ENCODE assay signal across 8 mouse cellular contexts in genomic region chr6:32271463-32271862, GRCm38 (mm10).
DNase-seq lines count a peak whose midpoint lies in the region; ATAC-seq and TF ChIP-seq lines count a peak whose summit lies in the region.
"Had no signal": no experiment of that assay in that cellular context is flagged by ENCODE, and none has a peak within 500 bp of the region (broad histone marks: within the 10 kb centered on the region; RNA-seq: fewer than 3 reads in every experiment).

No protein-coding gene starts in this region.

- no peak for TF ChIP-seq CTCF in lung, postnatal 0 days (IDR thresholded peaks at IDR 0.05)
- TF ChIP-seq CTCF in thymus, adult 2 months (IDR thresholded peaks at IDR 0.05; ENCODE audit: borderline replicate concordance, control insufficient read depth, extremely low read depth, insufficient read depth, low read length, poor library complexity): no peak

- H3K9me3 ChIP-seq in lung, postnatal 0 days (ENCODE audit: low read length): no peaks in the 10 kb centered on the region
- no peaks in the 10 kb centered on the region for H3K9me3 ChIP-seq in limb, embryonic 10.5 days (replicated peaks)
- H3K9me3 ChIP-seq: limb, embryonic 13.5 days had no signal

- H3K4me2 ChIP-seq in lung, postnatal 0 days (replicated peaks; ENCODE audit: low read depth, low read length): no peak overlapping the region
- H3K4me2 ChIP-seq: limb, embryonic 13.5 days had no signal

- no peak for TF ChIP-seq EP300 in lung, postnatal 0 days (IDR thresholded peaks at IDR 0.05)

- peak; percentile 21 for DNase-seq in layer of hippocampus, adult 11-12 months (ENCODE audit: low spot score)
- no peak for DNase-seq in layer of hippocampus, adult 9-11 months
- DNase-seq in cerebellum, adult 18-20 months: peak; percentile 72 to 80
- peak; percentile 46 to 63 for DNase-seq in frontal cortex, postnatal 36 days (ENCODE audit: low spot score in 2 of 2)
- DNase-seq in lung, postnatal 0 days (ENCODE audit: low spot score): peak; percentile 15
- DNase-seq in thymus, adult 2 months: no peak
- DNase-seq in limb, embryonic 10.5 days (ENCODE audit: low spot score): no peak

- no peak for ATAC-seq in lung, postnatal 0 days

- no peak overlapping the region for H3K9ac ChIP-seq in lung, postnatal 0 days (replicated peaks; ENCODE audit: low read depth)
- H3K9ac ChIP-seq: limb, embryonic 13.5 days had no signal

- no peak overlapping the region for H3K27ac ChIP-seq in lung, postnatal 0 days (ENCODE audit: low read length)
- no peak overlapping the region for H3K27ac ChIP-seq in thymus, adult 2 months (ENCODE audit: control insufficient read depth, insufficient read depth, low read length)
- H3K27ac ChIP-seq in limb, embryonic 10.5 days: no peak overlapping the region
- H3K27ac ChIP-seq: limb, embryonic 13.5 days had no signal

- WGBS in lung, postnatal 0 days: 69% methylated on average over 4 of the region's 4 CpGs
- 94% methylated on average over 4 of the region's 4 CpGs for WGBS in thymus, adult 2 months
- 87% methylated on average over 4 of the region's 4 CpGs for WGBS in limb, embryonic 10.5 days

- H3K4me3 ChIP-seq in lung, postnatal 0 days (ENCODE audit: low read depth, low read length): no peak overlapping the region
- no peak overlapping the region for H3K4me3 ChIP-seq in thymus, adult 2 months (ENCODE audit: control insufficient read depth, insufficient read depth, low read length)
- H3K4me3 ChIP-seq in limb, embryonic 10.5 days: no peak overlapping the region
- H3K4me3 ChIP-seq: limb, embryonic 13.5 days had no signal

- no peaks in the 10 kb centered on the region for H3K4me1 ChIP-seq in lung, postnatal 0 days (ENCODE audit: insufficient read depth, low read depth, low read length)
- no peaks in the 10 kb centered on the region for H3K4me1 ChIP-seq in thymus, adult 2 months (replicated peaks; ENCODE audit: control insufficient read depth, insufficient read depth, low read length)
- H3K4me1 ChIP-seq in limb, embryonic 10.5 days: no peaks in the 10 kb centered on the region
- H3K4me1 ChIP-seq: limb, embryonic 13.5 days had no signal

- H3K36me3 ChIP-seq in lung, postnatal 0 days (ENCODE audit: insufficient read depth, low read length): no peaks in the 10 kb centered on the region
- H3K36me3 ChIP-seq in thymus, adult 2 months (ENCODE audit: control insufficient read depth, insufficient read depth, low read length): no peaks in the 10 kb centered on the region
- H3K36me3 ChIP-seq in limb, embryonic 10.5 days: no peaks in the 10 kb centered on the region
- H3K36me3 ChIP-seq: limb, embryonic 13.5 days had no signal

- no peak for TF ChIP-seq POLR2A in thymus, adult 2 months (IDR thresholded peaks at IDR 0.05; ENCODE audit: control insufficient read depth, extremely low read depth, insufficient read depth, low read length, poor library complexity)

- no peaks in the 10 kb centered on the region for H3K27me3 ChIP-seq in lung, postnatal 0 days (replicated peaks; ENCODE audit: insufficient read depth, low read length)
- H3K27me3 ChIP-seq in thymus, adult 2 months (ENCODE audit: control insufficient read depth, insufficient read depth, low read length): no peaks in the 10 kb centered on the region
- H3K27me3 ChIP-seq in limb, embryonic 10.5 days (ENCODE audit: low read depth, poor library complexity, severe bottlenecking): no peaks in the 10 kb centered on the region
- H3K27me3 ChIP-seq: limb, embryonic 13.5 days had no signal

Comparison
In these comparisons a context has a peak if more than half of its experiments do, and no peak if none do; other contexts are left out.
1. DNase-seq: peak in layer of hippocampus, adult 11-12 months (single experiment), cerebellum, adult 18-20 months (2 of 2), frontal cortex, postnatal 36 days (2 of 2) and lung, postnatal 0 days (single experiment); none in layer of hippocampus, adult 9-11 months (single experiment), thymus, adult 2 months (single experiment) and limb, embryonic 10.5 days (single experiment).